Mouse (Mus musculus) common myeloid progenitor, adult 5-6 weeks (primary cell): Measurements from ENCODE around the gene Pacs2. TPM values are rescaled to one million over a fixed set of nuclear protein-coding genes. Genes with fewer than 3 reads are reported as not detected.

Experiments
- ATAC-seq: replicated peaks from 2 replicates; pipeline ENCODE4 v1.8.0; 2016; ENCODE audit warnings: low read depth, mild to moderate bottlenecking, moderate TSS enrichment, inconsistent platforms; ENCODE audit not compliant: poor library complexity, severe bottlenecking
- total RNA-seq: library from RNA; stranded (forward); fragments of 200-1000, 187-1606 nt; gene quantifications from 2 replicates; pipeline ENCODE4 v1.2.3, GENCODE M21; 2017

The Pacs2 gene
- total RNA-seq, 1 experiment from 2014 or later = 15.9 TPM

- ATAC-seq = no peak
Observed at GRCm38 (mm10) chr12:113011702-113012360, 2.5 kb upstream of the Pacs2 start.

GRCm38 (mm10) chr12:113012443-113012842 lies 1.9 kb upstream of the Pacs2 start:
- no peak for ATAC-seq

DNA sequence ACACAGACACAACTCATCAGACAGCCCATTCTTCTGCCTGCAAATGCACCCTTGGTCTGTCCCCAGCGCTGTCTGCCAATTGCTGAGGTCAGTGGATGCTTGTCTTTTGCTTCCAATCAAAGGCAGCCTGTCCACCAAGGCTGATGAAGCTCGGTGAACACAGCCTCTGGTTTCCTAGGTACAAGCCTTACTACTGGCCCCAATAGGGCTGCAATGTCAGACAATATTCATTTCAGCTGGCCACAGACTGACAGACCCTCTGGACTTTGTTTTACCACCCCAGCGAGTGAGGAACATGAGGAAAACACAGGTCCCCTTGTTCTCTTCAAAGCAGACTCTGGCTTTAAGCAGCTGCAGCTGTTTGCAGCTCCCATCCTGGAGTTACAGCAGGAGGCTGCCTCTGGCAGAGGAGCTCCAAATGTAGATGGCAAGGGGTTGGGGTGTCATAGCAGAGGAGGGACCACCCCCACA lies 1.3 kb upstream of the Pacs2 start:
- no peak for ATAC-seq

GRCm38 (mm10) chr12:113014561-113015556 lies 551 bp downstream of the Pacs2 start:
- ATAC-seq = peak; percentile 61

DNA sequence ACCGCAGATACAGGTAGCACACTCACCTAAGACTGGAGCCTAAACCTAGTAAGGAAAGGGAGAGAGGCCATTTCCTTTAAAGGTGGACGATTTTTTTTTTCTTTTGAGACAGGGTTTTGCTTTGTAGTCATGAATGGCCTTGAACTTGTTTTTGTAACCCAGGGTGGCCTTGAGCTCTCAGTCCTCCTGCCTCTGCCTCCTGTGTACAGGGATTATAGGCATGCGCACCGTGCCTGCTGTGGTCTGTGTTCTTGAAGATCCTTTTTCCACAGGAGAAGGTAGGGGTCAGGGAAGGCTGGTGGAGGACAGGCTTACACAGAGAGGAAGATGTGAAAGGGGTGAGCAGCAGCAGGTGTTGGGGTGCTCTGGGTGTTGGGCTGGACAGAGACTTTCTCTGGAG lies 1.6 kb downstream of the Pacs2 start:
- ATAC-seq = no peak

GRCm38 (mm10) chr12:113016976-113017375 lies 2.7 kb downstream of the Pacs2 start:
- ATAC-seq = no peak

GRCm38 (mm10) chr12:113017429-113017984 lies 3.2 kb downstream of the Pacs2 start:
- peak; percentile 17 for ATAC-seq

DNA sequence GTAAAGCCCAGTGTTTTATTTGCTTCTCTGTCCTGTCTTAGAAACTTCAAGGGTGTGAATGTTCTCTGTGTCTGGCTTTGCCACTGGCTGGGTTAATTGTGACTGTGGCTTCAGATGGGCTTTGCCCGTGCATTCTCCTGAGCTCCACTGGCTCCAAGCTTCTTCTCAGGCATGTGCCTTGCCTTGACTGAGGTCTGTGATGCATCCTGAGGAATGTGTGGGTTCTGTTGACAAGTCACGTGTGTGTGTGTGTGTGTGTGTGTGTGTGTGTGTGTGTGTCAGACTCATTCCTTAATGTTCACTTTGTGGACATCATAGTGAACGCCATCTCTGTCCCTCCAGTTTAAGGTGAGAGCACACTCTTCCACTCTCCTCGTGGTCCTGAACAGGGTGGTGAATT lies 4.5 kb downstream of the Pacs2 start:
- no peak for ATAC-seq

DNA sequence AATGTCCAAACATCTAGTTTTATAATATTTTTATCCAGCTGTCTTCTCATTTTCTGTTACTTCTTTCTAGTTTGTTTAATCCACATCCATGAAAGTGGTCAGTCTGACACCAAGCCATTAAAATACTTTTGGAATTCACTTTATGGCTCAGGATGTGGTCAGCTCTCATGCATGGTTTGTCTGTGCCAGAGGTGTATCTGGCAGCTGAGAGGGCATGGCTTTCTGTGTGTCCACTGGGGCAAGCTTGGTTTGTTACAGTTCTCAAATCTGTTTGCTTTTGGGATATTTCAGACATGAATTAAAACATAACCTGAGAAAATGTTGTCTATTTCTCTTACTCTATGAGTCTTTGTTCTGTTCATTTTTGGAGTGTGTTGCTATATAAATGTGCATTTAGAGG lies 7.2 kb downstream of the Pacs2 start:
- ATAC-seq = no peak

GRCm38 (mm10) chr12:113023082-113023481 lies 8.8 kb downstream of the Pacs2 start:
- ATAC-seq = peak; percentile 57

GRCm38 (mm10) chr12:113026557-113026956 lies 12.2 kb downstream of the Pacs2 start:
- peak; percentile 31 for ATAC-seq

- no peak for ATAC-seq
Observed at GRCm38 (mm10) chr12:113027495-113027894, 13.2 kb downstream of the Pacs2 start.

GRCm38 (mm10) chr12:113028067-113028466 lies 13.8 kb downstream of the Pacs2 start:
- ATAC-seq = no peak

- ATAC-seq = no peak
Observed at GRCm38 (mm10) chr12:113028898-113029297, 14.6 kb downstream of the Pacs2 start.

- ATAC-seq = no peak
Observed at GRCm38 (mm10) chr12:113030046-113030445, 15.7 kb downstream of the Pacs2 start.

DNA sequence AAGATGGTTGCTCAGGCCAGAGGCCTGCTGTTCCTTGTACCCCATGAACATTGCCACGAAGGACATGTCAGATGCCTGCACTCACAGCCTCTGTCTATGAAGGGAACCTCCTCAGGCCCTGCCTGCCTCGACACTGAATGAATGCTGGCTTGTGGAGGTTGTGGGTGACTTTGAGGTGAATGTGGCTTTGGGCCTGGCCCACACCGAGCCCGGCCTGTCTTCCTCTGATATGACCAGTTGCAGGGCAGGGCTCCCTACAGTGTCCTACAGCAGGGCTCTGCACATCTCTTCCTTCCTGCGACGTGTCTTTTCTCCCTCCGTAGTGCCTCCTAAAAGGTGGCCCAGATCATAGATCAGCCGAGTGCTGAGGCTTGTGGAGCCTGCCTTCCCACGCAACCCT lies 16.7 kb downstream of the Pacs2 start:
- peak; percentile 48 for ATAC-seq

DNA sequence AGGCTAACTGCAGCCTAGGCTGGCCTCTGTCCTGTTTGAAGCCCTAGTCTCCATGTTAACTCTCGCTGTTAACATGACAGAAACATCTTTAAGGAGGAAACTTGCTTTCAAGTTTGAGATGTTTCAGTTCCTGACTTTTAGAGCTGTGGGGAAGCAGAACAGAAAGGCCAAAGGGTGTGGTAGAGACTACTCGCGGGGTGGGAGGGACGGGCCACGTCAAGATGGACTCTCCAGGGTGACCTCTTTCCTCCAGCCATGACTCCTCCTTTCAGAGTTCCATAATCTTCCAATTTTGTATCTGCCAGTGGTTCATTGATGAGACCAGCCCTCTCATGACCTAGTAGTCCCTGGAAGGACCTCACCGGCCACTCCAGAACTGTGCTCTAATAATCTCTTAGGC lies 17.1 kb downstream of the Pacs2 start:
- 0 out of 2 replicates have a peak, but pooled peaks have one; percentile 17 for ATAC-seq

DNA sequence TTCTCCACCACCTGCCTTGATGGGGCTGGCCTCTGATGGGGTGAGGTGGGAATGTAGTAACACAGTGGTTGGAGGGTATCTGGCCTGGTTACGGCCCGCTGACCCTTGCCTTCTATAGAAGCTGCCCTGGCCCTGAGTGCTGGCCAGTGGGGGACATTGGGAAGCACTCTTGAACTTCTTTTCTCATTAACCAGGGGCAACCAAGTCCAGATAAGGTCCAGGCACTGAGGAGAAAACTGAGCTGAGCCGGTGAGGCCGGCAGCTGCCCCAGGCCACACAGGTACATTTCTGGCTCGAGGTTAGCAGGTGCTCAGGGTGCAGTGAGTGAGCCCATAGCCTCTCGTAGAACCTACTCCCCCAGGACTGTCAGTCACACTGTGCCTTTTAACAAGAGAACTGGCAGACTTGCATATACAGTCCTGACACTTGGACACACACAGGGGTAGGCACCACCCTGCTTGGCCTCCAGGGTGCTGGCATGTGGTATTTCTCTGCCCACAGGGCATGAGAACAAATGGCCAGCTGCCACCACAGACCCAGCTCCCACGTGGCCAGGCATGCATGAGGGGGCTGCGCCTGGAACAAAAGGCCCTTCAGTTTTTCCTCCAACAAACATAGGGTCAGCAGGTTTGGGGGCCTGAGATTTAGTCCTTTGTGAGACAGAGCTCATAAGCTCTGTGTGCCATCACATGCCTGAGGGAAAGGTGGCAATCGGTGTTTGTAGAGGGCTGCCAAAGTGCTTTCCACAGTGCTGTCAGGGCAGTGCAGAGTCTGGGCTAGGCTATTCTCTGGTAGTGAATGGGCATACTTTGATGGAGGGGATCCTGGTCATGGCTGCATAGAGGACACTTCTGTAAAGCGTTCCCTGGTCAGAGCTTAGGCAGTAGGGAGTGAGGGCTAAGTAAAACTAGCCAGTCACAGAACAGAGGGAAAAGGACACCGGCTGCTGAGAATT lies 18.3 kb downstream of the Pacs2 start:
- ATAC-seq = no peak

DNA sequence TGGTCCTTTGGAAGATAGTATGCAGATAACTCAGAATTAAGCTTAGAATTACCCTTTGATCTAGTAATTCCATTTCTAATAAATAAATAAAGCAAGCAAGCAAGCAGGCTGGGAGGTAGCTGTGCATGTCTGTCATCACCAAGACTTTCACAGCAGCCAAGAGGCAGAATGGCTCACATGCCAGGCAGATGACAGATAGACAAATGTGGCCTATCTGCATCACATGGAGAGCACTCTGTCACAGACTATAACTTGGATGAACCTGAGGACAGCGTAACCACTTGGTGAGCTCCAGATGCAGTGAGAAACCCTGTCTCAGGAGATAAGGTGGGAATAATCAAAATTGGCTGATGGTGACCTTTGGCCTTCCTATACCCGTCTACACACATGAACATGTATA lies 20.8 kb downstream of the Pacs2 start:
- ATAC-seq = no peak

DNA sequence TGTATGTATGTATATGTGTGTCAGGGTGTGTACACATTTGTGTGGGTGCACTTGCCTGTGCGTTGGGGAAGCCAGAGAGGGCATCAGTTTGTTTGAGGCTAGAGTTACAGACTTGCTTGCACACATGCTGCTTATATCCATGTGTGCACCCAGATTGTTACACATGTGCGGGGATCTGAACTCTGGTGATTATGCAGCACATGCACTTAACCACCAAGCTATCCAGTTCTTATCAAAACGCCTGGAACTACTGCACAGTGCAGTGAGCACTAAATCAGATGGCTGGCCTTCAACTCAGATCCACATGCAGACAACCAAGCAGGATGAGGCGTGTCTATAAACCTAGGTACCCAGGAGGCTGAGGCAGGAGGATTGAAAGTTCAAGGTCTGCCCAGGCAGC lies 22.7 kb downstream of the Pacs2 start:
- ATAC-seq = no peak
